Mouse (Mus musculus): ENCODE data around the gene Rab35. TPM values are rescaled to one million over a fixed set of nuclear protein-coding genes. Genes with fewer than 3 reads are reported as not detected.

Gene Rab35
- total RNA-seq (2014; rRNA removed): 87.7 and 92.5 TPM in 2 replicates
- polyA plus RNA-seq (2015; fragmentation: Nextera tagmentation; extraction: Ambion mirVana): 22.0 and 24.7 TPM in 2 replicates

DNA sequence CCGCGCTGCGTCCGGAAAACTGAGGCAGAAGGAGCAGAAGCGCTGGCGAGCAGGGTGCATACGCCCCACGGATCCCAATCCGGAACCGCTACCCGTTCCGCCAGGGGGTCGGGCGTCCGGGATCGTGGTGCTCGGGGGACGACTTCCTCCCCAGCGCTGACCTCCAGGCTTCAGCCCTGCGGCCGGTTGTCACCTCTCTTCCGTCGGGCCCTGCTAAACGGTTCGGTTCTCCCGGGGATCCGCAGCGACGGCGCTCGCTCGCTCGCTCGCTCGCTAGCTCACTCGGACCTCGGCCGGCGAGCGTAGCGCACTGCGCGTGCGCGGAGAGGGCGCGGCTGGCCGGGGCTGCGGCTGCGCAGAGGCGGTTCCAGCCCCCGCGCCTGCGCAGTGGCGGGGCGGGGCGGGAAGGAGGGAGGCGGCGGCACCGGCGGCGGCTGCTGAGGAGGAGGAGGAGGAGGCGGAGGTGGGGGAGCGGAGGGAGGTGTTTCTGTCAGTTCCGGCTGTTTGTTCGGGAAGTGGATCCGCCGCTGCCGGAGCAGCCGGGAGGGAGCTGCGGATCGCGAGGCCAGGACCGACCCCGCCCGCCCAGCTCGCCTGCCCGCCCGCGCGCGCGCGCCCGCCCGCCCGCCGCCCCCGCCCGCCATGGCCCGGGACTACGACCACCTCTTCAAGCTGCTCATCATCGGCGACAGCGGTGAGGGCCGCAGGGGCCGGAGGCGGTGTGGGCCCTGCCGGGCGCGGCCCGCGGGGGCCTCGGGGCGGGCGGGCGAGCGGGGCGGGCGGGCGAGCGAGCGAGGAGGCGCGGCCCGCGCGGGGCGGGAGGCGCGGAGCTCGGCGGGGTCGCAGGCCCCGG is at the start of gene Rab35:
Gene Rab35, plus strand, starts transcription at position 404 of the 853 bp plus-strand sequence.
- peak within 1 kb of the TSS; percentile 82 for H3K4me2 ChIP-seq (ENCODE audit: low read depth)
- H3K9ac ChIP-seq: peak within 1 kb of the TSS; percentile 90
- H3K4me3 ChIP-seq (ENCODE audit: low read depth, low read length): peak within 1 kb of the TSS; percentile 97
- under 1% methylated on average over 48 of the region's 125 CpGs for WGBS
- H3K27me3 ChIP-seq (ENCODE audit: insufficient read depth, low read length): no peaks in the 10 kb centered on the region
- H3K4me1 ChIP-seq (ENCODE audit: insufficient read depth): peaks cover 16% of the 10 kb centered on the region
- DNase-seq (peak; percentile 98), ATAC-seq (peak; percentile 92)
- H3K9me3 ChIP-seq (ENCODE audit: low read length): no peaks in the 10 kb centered on the region
- TF ChIP-seq CTCF (IDR thresholded peaks at IDR 0.05; ENCODE audit: low read depth): peak; percentile 39; the same call in 1 of the 2 replicates
- H3K27ac ChIP-seq (ENCODE audit: low read depth, low read length): peak within 1 kb of the TSS; percentile 91
- H3K36me3 ChIP-seq (ENCODE audit: insufficient read depth): no peaks in the 10 kb centered on the region

DNA sequence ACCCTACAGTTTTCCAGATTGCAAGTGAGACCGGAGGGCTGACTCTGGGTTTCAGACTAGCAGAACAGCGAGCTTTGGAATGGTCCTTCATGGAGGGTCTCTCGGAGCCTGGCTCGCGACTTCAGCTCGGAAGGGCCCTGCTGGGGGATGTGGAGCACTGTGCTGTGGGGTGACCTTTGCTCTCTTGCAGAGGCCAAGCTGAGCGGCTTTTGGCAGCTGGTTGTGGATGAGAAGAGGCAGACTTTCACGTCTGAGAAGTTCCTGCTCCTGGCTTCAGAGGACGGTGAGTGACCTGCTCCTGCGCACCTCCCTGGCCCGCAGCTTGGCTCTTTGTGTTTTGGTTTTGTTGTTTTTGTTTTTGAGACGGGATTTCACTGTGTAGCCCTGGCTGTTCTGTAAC is 46.1 kb upstream of the Rab35 start:
- Histone ChIP-seq H3K27ac (ENCODE audit: low read depth, low read length) (no peak overlapping the region), H3K36me3 (ENCODE audit: insufficient read depth) (peaks cover 85% of the 10 kb centered on the region), H3K9me3 (ENCODE audit: low read length) (0 out of 2 replicates have a peak, but pooled peaks cover 3% of the 10 kb centered on the region), H3K27me3 (ENCODE audit: insufficient read depth, low read length) (no peaks in the 10 kb centered on the region), H3K4me3 (ENCODE audit: low read depth, low read length) (no peak overlapping the region), H3K9ac (no peak overlapping the region), H3K4me1 (ENCODE audit: insufficient read depth) (no peaks in the 10 kb centered on the region), H3K4me2 (ENCODE audit: low read depth) (no peak overlapping the region)
- DNase-seq (no peak), ATAC-seq (no peak)
- TF ChIP-seq CTCF (IDR thresholded peaks at IDR 0.05; ENCODE audit: low read depth): no peak
- 92% methylated on average over 12 of the region's 12 CpGs for WGBS

DNA sequence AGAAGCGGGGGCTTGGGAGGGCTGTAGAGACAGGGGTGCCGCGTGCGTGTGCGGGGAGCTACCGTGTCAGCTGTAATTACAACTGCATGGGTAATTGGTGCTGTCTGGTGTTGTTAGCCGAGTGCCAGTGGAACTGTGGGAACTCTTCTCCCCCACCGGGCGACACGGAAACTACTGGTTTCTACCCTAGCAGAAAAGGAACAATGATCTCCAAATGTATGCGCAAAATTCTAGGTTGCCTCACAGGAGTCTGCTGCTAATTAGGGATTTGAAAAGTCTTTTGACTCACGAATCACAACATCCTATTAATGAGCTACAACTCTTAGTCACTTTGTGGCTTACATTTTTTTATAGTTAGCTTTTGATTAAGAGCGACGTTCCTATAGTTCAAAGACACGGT is 45.5 kb upstream of the Rab35 start:
- ATAC-seq: peak; percentile 83
- H3K27ac ChIP-seq (ENCODE audit: low read depth, low read length): no peak overlapping the region; the same call in 1 of the 2 replicates
- no peak overlapping the region for H3K4me3 ChIP-seq (ENCODE audit: low read depth, low read length)
- H3K36me3 ChIP-seq (ENCODE audit: insufficient read depth): peaks cover 85% of the 10 kb centered on the region
- no peak overlapping the region for H3K4me2 ChIP-seq (ENCODE audit: low read depth)
- H3K9me3 ChIP-seq (ENCODE audit: low read length): 0 out of 2 replicates have a peak, but pooled peaks cover 3% of the 10 kb centered on the region
- no peaks in the 10 kb centered on the region for H3K27me3 ChIP-seq (ENCODE audit: insufficient read depth, low read length)
- TF ChIP-seq CTCF (IDR thresholded peaks at IDR 0.05; ENCODE audit: low read depth): no peak
- no peak overlapping the region for H3K9ac ChIP-seq
- peak; percentile 36 for DNase-seq
- H3K4me1 ChIP-seq (ENCODE audit: insufficient read depth): no peaks in the 10 kb centered on the region
- WGBS: 21% methylated on average over 15 of the region's 15 CpGs

DNA sequence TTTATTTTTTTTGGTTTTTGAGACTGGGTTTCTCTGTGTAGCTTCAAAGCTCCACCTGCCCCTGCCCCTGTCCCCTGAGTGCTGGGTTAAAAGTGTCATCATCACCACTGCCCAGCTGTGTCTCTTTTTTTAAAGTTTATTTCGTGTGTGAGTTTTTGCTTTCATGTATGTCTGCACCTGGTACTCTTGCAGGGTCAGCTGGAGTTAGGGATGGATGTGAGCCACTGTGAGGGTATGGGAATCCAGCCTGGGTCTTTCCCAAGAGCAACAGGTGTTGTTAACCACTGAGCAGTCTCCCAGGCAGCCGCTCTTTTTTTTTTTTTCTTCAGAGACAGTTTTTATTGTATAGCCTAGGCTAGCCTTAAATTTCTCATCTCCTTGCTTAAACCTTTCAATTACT is 44.9 kb upstream of the Rab35 start:
- Histone ChIP-seq H3K36me3 (ENCODE audit: insufficient read depth) (peaks cover 85% of the 10 kb centered on the region), H3K9me3 (ENCODE audit: low read length) (0 out of 2 replicates have a peak, but pooled peaks cover 3% of the 10 kb centered on the region), H3K27me3 (ENCODE audit: insufficient read depth, low read length) (no peaks in the 10 kb centered on the region), H3K4me1 (ENCODE audit: insufficient read depth) (no peaks in the 10 kb centered on the region), H3K27ac (ENCODE audit: low read depth, low read length) (no peak overlapping the region), H3K9ac (no peak overlapping the region), H3K4me2 (ENCODE audit: low read depth) (no peak overlapping the region), H3K4me3 (ENCODE audit: low read depth, low read length) (no peak overlapping the region)
- no peak for TF ChIP-seq CTCF (IDR thresholded peaks at IDR 0.05; ENCODE audit: low read depth)
- no peak for DNase-seq
- no peak for ATAC-seq
- WGBS: 89% methylated on average over 2 of the region's 2 CpGs

GRCm38 (mm10) chr5:115591028-115591427 is 40.7 kb upstream of the Rab35 start:
- ATAC-seq (no peak), DNase-seq (no peak)
- H3K4me3 ChIP-seq (ENCODE audit: low read depth, low read length): no peak overlapping the region
- H3K4me1 ChIP-seq (ENCODE audit: insufficient read depth): no peaks in the 10 kb centered on the region
- no peak overlapping the region for H3K9ac ChIP-seq
- no peak overlapping the region for H3K27ac ChIP-seq (ENCODE audit: low read depth, low read length)
- peaks cover 84% of the 10 kb centered on the region for H3K36me3 ChIP-seq (ENCODE audit: insufficient read depth)
- no peaks in the 10 kb centered on the region for H3K27me3 ChIP-seq (ENCODE audit: insufficient read depth, low read length)
- no peak overlapping the region for H3K4me2 ChIP-seq (ENCODE audit: low read depth)
- H3K9me3 ChIP-seq (ENCODE audit: low read length): no peaks in the 10 kb centered on the region
- no peak for TF ChIP-seq CTCF (IDR thresholded peaks at IDR 0.05; ENCODE audit: low read depth)
- WGBS: 88% methylated on average over 11 of the region's 11 CpGs

DNA sequence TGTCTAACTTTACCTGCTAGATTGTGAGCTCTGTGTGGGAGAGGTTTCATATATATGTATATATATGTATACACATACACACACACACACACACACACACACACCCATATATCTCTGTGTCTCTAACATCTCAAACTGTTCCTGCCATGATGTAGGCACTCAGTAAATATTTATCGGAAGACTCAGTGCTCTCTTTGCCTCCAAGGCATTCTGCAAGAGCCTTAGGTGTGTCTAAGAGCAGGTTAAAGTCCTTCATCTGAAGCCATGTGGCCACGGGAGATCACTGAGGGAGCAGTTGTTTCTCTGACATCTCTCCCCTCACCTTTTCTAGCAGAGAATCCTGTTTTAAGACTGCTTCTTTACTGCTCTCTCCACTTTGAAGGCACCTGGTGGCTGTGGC is 40.2 kb upstream of the Rab35 start:
- TF ChIP-seq CTCF (IDR thresholded peaks at IDR 0.05; ENCODE audit: low read depth): no peak
- Histone ChIP-seq H3K27me3 (ENCODE audit: insufficient read depth, low read length) (no peaks in the 10 kb centered on the region), H3K4me1 (ENCODE audit: insufficient read depth) (no peaks in the 10 kb centered on the region), H3K36me3 (ENCODE audit: insufficient read depth) (peaks cover 86% of the 10 kb centered on the region), H3K4me2 (ENCODE audit: low read depth) (no peak overlapping the region), H3K9ac (no peak overlapping the region), H3K9me3 (ENCODE audit: low read length) (no peaks in the 10 kb centered on the region), H3K4me3 (ENCODE audit: low read depth, low read length) (no peak overlapping the region), H3K27ac (ENCODE audit: low read depth, low read length) (no peak overlapping the region)
- ATAC-seq (no peak), DNase-seq (no peak)
- 95% methylated on average over 2 of the region's 2 CpGs for WGBS

DNA sequence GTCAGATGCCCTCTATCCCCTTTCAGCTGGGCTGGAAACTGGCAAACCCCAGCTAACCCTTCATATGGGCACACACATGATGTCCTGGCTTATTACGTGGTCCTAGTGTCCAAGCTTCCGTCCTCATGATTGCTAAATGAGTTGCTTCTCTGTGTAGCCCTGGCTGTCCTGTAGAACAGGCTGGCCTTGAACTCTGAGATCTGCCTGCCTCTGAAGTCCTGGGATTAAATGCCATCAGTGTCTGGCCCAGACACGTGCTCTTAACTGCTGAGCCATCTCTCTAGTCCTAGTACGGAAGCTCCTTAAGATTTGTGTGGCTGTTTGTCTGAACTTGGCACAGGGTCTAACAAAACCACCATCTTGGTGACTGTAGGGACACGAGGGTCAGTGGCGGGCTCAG is 28.1 kb upstream of the Rab35 start:
- TF ChIP-seq CTCF (IDR thresholded peaks at IDR 0.05; ENCODE audit: low read depth): no peak
- H3K9ac ChIP-seq: no peak overlapping the region
- H3K36me3 ChIP-seq (ENCODE audit: insufficient read depth): peaks cover 82% of the 10 kb centered on the region
- no peak overlapping the region for H3K4me2 ChIP-seq (ENCODE audit: low read depth)
- WGBS: 91% methylated on average over 6 of the region's 6 CpGs
- H3K4me1 ChIP-seq (ENCODE audit: insufficient read depth): no peaks in the 10 kb centered on the region
- H3K27me3 ChIP-seq (ENCODE audit: insufficient read depth, low read length): no peaks in the 10 kb centered on the region
- no peaks in the 10 kb centered on the region for H3K9me3 ChIP-seq (ENCODE audit: low read length)
- no peak overlapping the region for H3K27ac ChIP-seq (ENCODE audit: low read depth, low read length)
- ATAC-seq: no peak
- DNase-seq: no peak
- no peak overlapping the region for H3K4me3 ChIP-seq (ENCODE audit: low read depth, low read length)
